Mouse (Mus musculus) brain, embryonic 14.5 days (tissue): ENCODE data around the gene Tlr3.
A peak's percentile ranks its signal among the peaks of the same experiment; 100 is the strongest.

Experiments
- CTCF ChIP-seq: fragments of 200-500 bp; IDR thresholded peaks from 2 replicates; pipeline ENCODE4 v1.5.1; 2012; ENCODE audit warnings: inconsistent platforms, mild to moderate bottlenecking, moderate library complexity, borderline replicate concordance; ENCODE audit not compliant: insufficient read depth, insufficient read length; ENCODE audit errors: extremely low read depth
- POLR2A ChIP-seq: fragments of 200-500 bp; IDR thresholded peaks from 2 replicates; pipeline ENCODE4 v1.6.1; 2012; ENCODE audit warnings: mild to moderate bottlenecking, inconsistent platforms, borderline replicate concordance; ENCODE audit not compliant: poor library complexity, insufficient read depth, insufficient read length, severe bottlenecking; ENCODE audit errors: extremely low read depth

GRCm38 (mm10) chr8:45438899-45439535 is 28.1 kb upstream of the Tlr3 start:
- no peak for TF ChIP-seq POLR2A
- peak; percentile 47 for TF ChIP-seq CTCF
